Mouse (Mus musculus) liver, embryonic 14.5 days (tissue): Measurements from ENCODE around the gene Hyal3.

Source experiments
- CTCF ChIP-seq: IDR thresholded peaks from 2 replicates; pipeline ENCODE4 v1.5.1; 2016; ENCODE audit warnings: antibody characterized with exemption, low read depth, control low read depth
- EP300 ChIP-seq: IDR thresholded peaks from 2 replicates; pipeline ENCODE4 v1.6.1; 2016; ENCODE audit warnings: antibody characterized with exemption, low read depth

DNA sequence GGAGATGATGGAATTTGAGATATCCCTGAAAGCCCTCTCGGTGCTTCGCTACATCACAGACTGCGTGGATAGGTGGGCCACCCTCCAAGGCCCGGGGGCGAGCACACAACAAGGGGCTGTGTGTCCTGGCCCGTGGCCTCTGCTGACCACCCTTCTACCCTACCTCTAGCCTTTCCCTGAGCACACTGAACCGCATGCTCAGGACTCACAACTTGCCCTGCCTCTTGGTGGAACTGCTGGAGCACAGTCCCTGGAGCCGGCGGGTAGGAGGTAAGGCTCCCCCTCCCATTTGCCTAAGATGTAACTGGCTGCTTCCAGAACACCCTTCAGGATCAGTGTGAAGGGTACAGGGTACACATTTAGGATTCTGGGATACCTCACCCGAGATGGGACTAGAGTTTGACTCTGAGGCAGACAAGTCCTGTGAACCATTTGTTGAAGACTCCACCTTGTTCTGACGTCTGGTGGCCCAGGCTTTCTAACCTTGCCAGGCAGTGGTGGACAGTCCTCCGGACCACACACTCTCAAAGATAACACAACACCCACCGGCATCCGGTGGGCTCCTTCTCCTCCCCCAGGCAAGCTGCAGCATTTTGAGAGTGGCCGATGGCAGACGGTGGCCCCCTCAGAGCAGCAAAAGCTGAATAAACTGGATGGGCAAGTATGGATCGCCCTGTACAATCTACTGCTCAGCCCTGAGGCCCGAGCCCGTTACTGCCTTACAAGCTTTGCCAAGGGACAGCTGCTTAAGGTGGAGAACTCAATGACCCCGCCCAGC lies 31.1 kb upstream of the Hyal3 start:
- TF ChIP-seq EP300 (no peak), CTCF (no peak)
